Mouse (Mus musculus) heart, adult 11 months (tissue): ENCODE results near the gene Rassf2.

Experiments used
- DNase-seq: peaks from one replicate; pipeline ENCODE4 v3.0.0; 2022

Gene Rassf2

GRCm38 (mm10) chr2:131952961-131953538 is 77.0 kb downstream of the Rassf2 start:
- DNase-seq: peak; percentile 90

- DNase-seq: peak; percentile 73
These were observed 77.6 kb downstream of the Rassf2 start for GRCm38 (mm10) chr2:131952456-131952855.

- peak; percentile 90 for DNase-seq
These were observed 79.4 kb downstream of the Rassf2 start, which contains the start of gene Prnd for GRCm38 (mm10) chr2:131950598-131951095. Gene Prnd (plus strand): TSS chr2:131950861.

GRCm38 (mm10) chr2:131949767-131950597 is 80.1 kb downstream of the Rassf2 start:
- peak; percentile 88 for DNase-seq

GRCm38 (mm10) chr2:131948916-131949639 is 81.0 kb downstream of the Rassf2 start:
- DNase-seq: peak; percentile 71

GRCm38 (mm10) chr2:131948156-131948555 is 81.9 kb downstream of the Rassf2 start:
- peak; percentile 72 for DNase-seq

GRCm38 (mm10) chr2:131946351-131946750 is 83.7 kb downstream of the Rassf2 start:
- DNase-seq: peak; percentile 81

- peak; percentile 42 for DNase-seq
These were observed 84.3 kb downstream of the Rassf2 start for GRCm38 (mm10) chr2:131945765-131946164.

GRCm38 (mm10) chr2:131945225-131945624 is 84.8 kb downstream of the Rassf2 start:
- peak; percentile 53 for DNase-seq

- no peak for DNase-seq
These were observed 85.7 kb downstream of the Rassf2 start for GRCm38 (mm10) chr2:131944370-131944769.

- peak; percentile 73 for DNase-seq
These were observed 88.6 kb downstream of the Rassf2 start for GRCm38 (mm10) chr2:131941501-131941900.

GRCm38 (mm10) chr2:131940506-131940905 is 89.6 kb downstream of the Rassf2 start:
- no peak for DNase-seq
